Mouse (Mus musculus) bone marrow, adult 2 months (tissue): Measurements from ENCODE around the gene Cerkl.

Source experiments
- CTCF ChIP-seq: fragments of 200-500 bp; IDR thresholded peaks from 2 replicates; pipeline ENCODE4 v1.5.1; 2011; ENCODE audit warnings: low read length, control low read depth; ENCODE audit not compliant: control insufficient read depth, insufficient read depth
- POLR2A ChIP-seq: fragments of 200-500 bp; IDR thresholded peaks from 2 replicates; pipeline ENCODE4 v1.6.1; 2011; ENCODE audit warnings: low read depth, mild to moderate bottlenecking, control low read depth, low read length, borderline replicate concordance; ENCODE audit not compliant: control insufficient read depth

DNA sequence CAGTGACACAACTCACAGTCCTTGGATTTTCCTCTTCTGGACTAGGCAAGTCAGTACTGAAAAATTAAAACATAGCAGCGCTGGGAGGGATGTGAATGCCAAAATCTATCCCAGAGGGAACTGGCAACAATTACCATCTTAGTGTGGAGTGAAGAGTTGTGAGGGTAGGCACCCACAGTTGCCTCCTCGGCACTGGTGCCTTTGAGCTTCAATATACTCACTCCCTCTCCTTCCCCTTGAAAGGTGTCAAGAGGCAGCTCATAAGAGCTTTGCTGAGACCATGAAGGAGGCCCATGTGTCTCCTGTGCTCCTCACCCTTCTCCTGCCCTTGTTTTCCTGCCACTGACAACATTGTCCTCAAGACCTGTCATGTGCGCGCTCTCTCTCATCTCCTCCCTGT lies 5.8 kb upstream of the Cerkl start:
- TF ChIP-seq CTCF, result no peak
- TF ChIP-seq POLR2A, result no peak
